Mouse (Mus musculus) hindbrain, embryonic 14.5 days (tissue): ENCODE data around the gene Zar1. TPM values are rescaled to one million over a fixed set of nuclear protein-coding genes. Genes with fewer than 3 reads are reported as not detected.
"Not testable (repeated sequence)": the region's sequence is repeated elsewhere in the genome, so short reads cannot be mapped to it uniquely, and the experiment has no call there.

Experiments
- ATAC-seq: fragments of 200-750 bp; cut with Nextera tagmentation; 2 replicates; pipeline ENCODE4 v1.8.0; 2017; ENCODE audit warnings: moderate number of reproducible peaks, mild to moderate bottlenecking, moderate TSS enrichment, moderate library complexity; ENCODE audit not compliant: low FRiP score
- DNase-seq: peaks from one replicate; pipeline ENCODE4 v3.0.0-alpha.2; 2015; ENCODE audit warnings: low spot score
- H3K27ac ChIP-seq: fragments of 300-500 bp; sonication (generic); 2 replicates; pipeline ENCODE4 v1.5.1; 2014; ENCODE audit warnings: mild to moderate bottlenecking, moderate library complexity
- H3K27me3 ChIP-seq: fragments of 300-500 bp; sonication (generic); 2 replicates; pipeline ENCODE4 v1.6.1; 2014; ENCODE audit warnings: mild to moderate bottlenecking, low read length, mixed read lengths; ENCODE audit not compliant: control insufficient read depth, insufficient read depth
- H3K36me3 ChIP-seq: fragments of 300-500 bp; sonication (generic); replicated peaks from 2 replicates; pipeline ENCODE4 v1.6.1; 2014; ENCODE audit not compliant: control insufficient read depth, insufficient read depth
- H3K4me1 ChIP-seq: fragments of 300-500 bp; sonication (generic); replicated peaks from 2 replicates; pipeline ENCODE4 v1.6.1; 2014; ENCODE audit warnings: antibody characterized with exemption, low read length, mixed read lengths; ENCODE audit not compliant: control insufficient read depth, insufficient read depth
- H3K4me2 ChIP-seq: fragments of 300-500 bp; sonication (generic); replicated peaks from 2 replicates; pipeline ENCODE4 v1.6.1; 2014; ENCODE audit warnings: mild to moderate bottlenecking, moderate library complexity
- H3K4me3 ChIP-seq: fragments of 300-500 bp; sonication (generic); replicated peaks from 2 replicates; pipeline ENCODE4 v1.5.1; 2014; ENCODE audit warnings: mild to moderate bottlenecking, low read length
- H3K9ac ChIP-seq: fragments of 300-500 bp; sonication (generic); 2 replicates; pipeline ENCODE4 v1.6.1; 2014
- H3K9me3 ChIP-seq: fragments of 300-500 bp; sonication (generic); 2 replicates; pipeline ENCODE4 v1.6.1; 2016; ENCODE audit warnings: low read length; ENCODE audit not compliant: control insufficient read depth
- WGBS: fragments of 180-500 bp; shearing (Covaris S2); extraction: QIAGEN DNeasy Blood & Tissue Kit; methylation state at CpG from one replicate; pipeline ENCODE4 v1.1.7; 2014; 5-methylcytosine and 5-hydroxymethylcytosine counted together
- polyA plus RNA-seq: library from polyadenylated mRNA; unstranded; fragments of >200 nt; fragmentation: Nextera tagmentation; extraction: Ambion mirVana; gene quantifications from 2 replicates; pipeline ENCODE4 v1.2.1, GENCODE M21; 2014

Gene Zar1
- 4.8 and 5.5 TPM in 2 replicates for polyA plus RNA-seq

GRCm38 (mm10) chr5:72580970-72581332 lies at the start of gene Zar1:
Zar1 (minus strand) TSS chr5:72581254.
- WGBS, result 12% methylated on average over 16 of the region's 21 CpGs
- ATAC-seq, result peak; percentile 67; the same call in 1 of the 2 replicates

GRCm38 (mm10) chr5:72630026-72630425 lies 49.0 kb upstream of the Zar1 start:
- no peak for DNase-seq
- no peak for ATAC-seq
- no peaks in the 10 kb centered on the region for H3K9me3 ChIP-seq
- WGBS, result 92% methylated on average over 6 of the region's 6 CpGs
- no peaks in the 10 kb centered on the region for H3K36me3 ChIP-seq
- no peak overlapping the region for H3K27ac ChIP-seq
- no peak overlapping the region for H3K4me2 ChIP-seq
- H3K27me3 ChIP-seq, result no peaks in the 10 kb centered on the region
- H3K4me1 ChIP-seq, result no peaks in the 10 kb centered on the region
- no peak overlapping the region for H3K9ac ChIP-seq
- H3K4me3 ChIP-seq, result no peak overlapping the region

More at GRCm38 (mm10) chr5:72580970-72581332, at the start of gene Zar1:
- H3K9me3 ChIP-seq, H3K27ac ChIP-seq, H3K4me1 ChIP-seq, H3K27me3 ChIP-seq, H3K36me3 ChIP-seq, DNase-seq: not testable (repeated sequence)
- peak within 1 kb of the TSS; percentile 54 for H3K4me2 ChIP-seq
- H3K4me3 ChIP-seq, result peak within 1 kb of the TSS; percentile 30
- H3K9ac ChIP-seq, result peak within 1 kb of the TSS; percentile 35

GRCm38 (mm10) chr5:72621022-72621421 lies 40.0 kb upstream of the Zar1 start:
- no peaks in the 10 kb centered on the region for H3K9me3 ChIP-seq
- H3K4me3 ChIP-seq, result no peak overlapping the region
- H3K27me3 ChIP-seq, result no peaks in the 10 kb centered on the region
- H3K9ac ChIP-seq, result no peak overlapping the region
- no peaks in the 10 kb centered on the region for H3K4me1 ChIP-seq
- H3K4me2 ChIP-seq, result no peak overlapping the region
- no peak overlapping the region for H3K27ac ChIP-seq
- no peak for ATAC-seq
- 92% methylated on average over 1 of the region's 1 CpGs for WGBS
- no peaks in the 10 kb centered on the region for H3K36me3 ChIP-seq
- no peak for DNase-seq

- Histone ChIP-seq H3K27me3 (no peaks in the 10 kb centered on the region), H3K9me3 (no peaks in the 10 kb centered on the region), H3K4me2 (no peak overlapping the region), H3K4me1 (no peaks in the 10 kb centered on the region), H3K9ac (no peak overlapping the region), H3K27ac (no peak overlapping the region), H3K36me3 (no peaks in the 10 kb centered on the region), H3K4me3 (no peak overlapping the region)
- DNase-seq, result no peak
- WGBS, result 90% methylated on average over 4 of the region's 4 CpGs
- ATAC-seq, result no peak
Observed at GRCm38 (mm10) chr5:72617413-72617812, 36.4 kb upstream of the Zar1 start.

GRCm38 (mm10) chr5:72603138-72603537 lies 22.1 kb upstream of the Zar1 start:
- no peak for ATAC-seq

GRCm38 (mm10) chr5:72601006-72601405 lies 20.0 kb upstream of the Zar1 start:
- Histone ChIP-seq H3K27me3 (no peaks in the 10 kb centered on the region), H3K9me3 (no peaks in the 10 kb centered on the region), H3K4me2 (no peak overlapping the region), H3K4me3 (no peak overlapping the region), H3K4me1 (no peaks in the 10 kb centered on the region), H3K27ac (no peak overlapping the region), H3K36me3 (no peaks in the 10 kb centered on the region), H3K9ac (no peak overlapping the region)
- DNase-seq, result peak; percentile 28
- WGBS, result 11% methylated on average over 5 of the region's 5 CpGs
- ATAC-seq, result no peak

More at GRCm38 (mm10) chr5:72603138-72603537, 22.1 kb upstream of the Zar1 start:
- Histone ChIP-seq H3K27ac (no peak overlapping the region), H3K9ac (no peak overlapping the region), H3K9me3 (no peaks in the 10 kb centered on the region), H3K4me3 (no peak overlapping the region), H3K27me3 (no peaks in the 10 kb centered on the region), H3K4me1 (no peaks in the 10 kb centered on the region), H3K4me2 (no peak overlapping the region), H3K36me3 (no peaks in the 10 kb centered on the region)
- no peak for DNase-seq
- WGBS, result 91% methylated on average over 4 of the region's 4 CpGs

GRCm38 (mm10) chr5:72587192-72587681 lies 6.2 kb upstream of the Zar1 start, which contains the start of gene Gm5868:
Gm5868 (minus strand) TSS chr5:72587551.
- no peaks in the 10 kb centered on the region for H3K4me1 ChIP-seq
- WGBS, result 2% methylated on average over 38 of the region's 38 CpGs
- H3K27me3 ChIP-seq, result 0 out of 2 replicates have a peak, but pooled peaks cover 5% of the 10 kb centered on the region

GRCm38 (mm10) chr5:72586667-72587191 lies 5.7 kb upstream of the Zar1 start:
- Histone ChIP-seq H3K4me2 (peak overlapping the region; percentile 56), H3K4me3 (peak overlapping the region; percentile 36), H3K9ac (peak overlapping the region; percentile 31; the same call in 1 of the 2 replicates)
- WGBS, result 46% methylated on average over 25 of the region's 25 CpGs
- H3K4me1 ChIP-seq, H3K9me3 ChIP-seq, H3K36me3 ChIP-seq, H3K27ac ChIP-seq, DNase-seq, H3K27me3 ChIP-seq: not testable (repeated sequence)
- ATAC-seq, result peak; percentile 36; the same call in 1 of the 2 replicates

More at GRCm38 (mm10) chr5:72587192-72587681, 6.2 kb upstream of the Zar1 start, which contains the start of gene Gm5868:
- Histone ChIP-seq H3K4me3 (peak within 1 kb of the TSS; percentile 36), H3K9ac (peak within 1 kb of the TSS; percentile 31; the same call in 1 of the 2 replicates), H3K4me2 (peak within 1 kb of the TSS; percentile 56), H3K27ac (no peak within 1 kb of the TSS), H3K36me3 (no peaks in the 10 kb centered on the region), H3K9me3 (no peaks in the 10 kb centered on the region)
- ATAC-seq (peak; percentile 87), DNase-seq (no peak)

- not testable (repeated sequence) for H3K4me1 ChIP-seq, H3K27ac ChIP-seq, DNase-seq, H3K4me3 ChIP-seq, H3K9me3 ChIP-seq, ATAC-seq, H3K9ac ChIP-seq, H3K4me2 ChIP-seq, H3K36me3 ChIP-seq, H3K27me3 ChIP-seq
- WGBS, result 63% methylated on average over 7 of the region's 7 CpGs
Observed at GRCm38 (mm10) chr5:72586122-72586521, 5.1 kb upstream of the Zar1 start.
